Mouse (Mus musculus) testis, adult 2 months (tissue): ENCODE data around the gene Pctp. TPM values are rescaled to one million over a fixed set of nuclear protein-coding genes. Genes with fewer than 3 reads are reported as not detected.

Experiments used
- H3K27ac ChIP-seq: fragments of 200-500 bp; 2 replicates; pipeline ENCODE4 v1.5.1; 2012; ENCODE audit warnings: low read depth, low read length; ENCODE audit not compliant: control insufficient read depth, insufficient read depth
- H3K27me3 ChIP-seq: fragments of 200-500 bp; 2 replicates; pipeline ENCODE4 v1.6.1; 2012; ENCODE audit warnings: mild to moderate bottlenecking, low read length, moderate library complexity; ENCODE audit not compliant: control insufficient read depth, insufficient read depth
- H3K36me3 ChIP-seq: fragments of 200-500 bp; 2 replicates; pipeline ENCODE4 v1.6.1; 2012; ENCODE audit warnings: mild to moderate bottlenecking, low read length; ENCODE audit not compliant: control insufficient read depth, insufficient read depth
- H3K4me1 ChIP-seq: fragments of 200-500 bp; 2 replicates; pipeline ENCODE4 v1.6.1; 2012; ENCODE audit warnings: low read length; ENCODE audit not compliant: control insufficient read depth, insufficient read depth
- H3K4me3 ChIP-seq: fragments of 200-500 bp; 2 replicates; pipeline ENCODE4 v1.5.1; 2012; ENCODE audit warnings: low read depth, mild to moderate bottlenecking, low read length, moderate library complexity, mixed read lengths; ENCODE audit not compliant: control insufficient read depth
- CTCF ChIP-seq: fragments of 200-500 bp; IDR thresholded peaks from 2 replicates; pipeline ENCODE4 v1.5.1; 2012; ENCODE audit warnings: low read depth, mild to moderate bottlenecking, inconsistent platforms, low read length, moderate library complexity; ENCODE audit not compliant: control insufficient read depth, insufficient read depth, insufficient replicate concordance
- POLR2A ChIP-seq: fragments of 200-500 bp; IDR thresholded peaks from 2 replicates; pipeline ENCODE4 v1.6.1; 2012; ENCODE audit warnings: low read depth, mild to moderate bottlenecking, inconsistent platforms, low read length, moderate library complexity; ENCODE audit not compliant: control insufficient read depth
- polyA plus RNA-seq: library from polyadenylated mRNA; depleted of rRNA; stranded (reverse); fragments of >200 nt; gene quantifications from 2 replicates; pipeline ENCODE4 v1.2.3, GENCODE M21; 2012

The Pctp gene
- polyA plus RNA-seq, 1 experiment: 5.7 TPM

GRCm38 (mm10) chr11:89994706-89995105 is 8.0 kb downstream of the Pctp start:
- Histone ChIP-seq H3K4me1 (peaks cover 3% of the 10 kb centered on the region), H3K36me3 (no peaks in the 10 kb centered on the region), H3K27ac (no peak overlapping the region), H3K27me3 (no peaks in the 10 kb centered on the region), H3K4me3 (no peak overlapping the region)
- TF ChIP-seq CTCF: no peak
- TF ChIP-seq POLR2A: no peak

- no peak overlapping the region for H3K4me3 ChIP-seq
- no peaks in the 10 kb centered on the region for H3K36me3 ChIP-seq
- no peaks in the 10 kb centered on the region for H3K27me3 ChIP-seq
- TF ChIP-seq POLR2A (no peak), CTCF (no peak)
- no peak overlapping the region for H3K27ac ChIP-seq
- no peaks in the 10 kb centered on the region for H3K4me1 ChIP-seq
Measured at GRCm38 (mm10) chr11:89991661-89992060, 11.0 kb downstream of the Pctp start.

- no peaks in the 10 kb centered on the region for H3K4me1 ChIP-seq
- no peaks in the 10 kb centered on the region for H3K27me3 ChIP-seq
- TF ChIP-seq POLR2A (no peak), CTCF (peak; percentile 59; the same call in 1 of the 2 replicates)
- no peaks in the 10 kb centered on the region for H3K36me3 ChIP-seq
- H3K4me3 ChIP-seq: no peak overlapping the region
- H3K27ac ChIP-seq: no peak overlapping the region
Measured at GRCm38 (mm10) chr11:89988936-89989589, 13.6 kb downstream of the Pctp start.

DNA sequence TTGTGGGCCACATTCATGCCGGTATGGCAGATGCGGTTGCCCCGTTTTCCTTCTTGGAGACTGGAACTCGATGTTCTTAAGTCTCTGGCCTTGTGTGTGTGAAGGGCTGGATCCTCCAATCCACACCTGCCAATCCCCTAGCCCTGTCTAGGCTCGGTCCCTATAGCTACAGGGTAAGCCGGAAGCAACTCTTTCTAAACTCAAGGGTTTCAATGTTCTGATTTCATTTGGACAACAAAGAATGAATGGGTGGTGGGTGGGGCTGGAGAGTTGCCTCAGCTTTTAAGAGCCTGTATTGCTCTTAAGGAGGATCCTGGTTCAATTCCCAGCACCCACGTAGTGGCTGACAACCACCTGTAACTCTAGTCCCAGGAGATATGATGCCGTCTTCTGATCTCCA is 16.2 kb downstream of the Pctp start:
- no peak for TF ChIP-seq POLR2A
- no peak for TF ChIP-seq CTCF
- H3K4me3 ChIP-seq: no peak overlapping the region
- H3K4me1 ChIP-seq: no peaks in the 10 kb centered on the region
- H3K36me3 ChIP-seq: no peaks in the 10 kb centered on the region
- no peak overlapping the region for H3K27ac ChIP-seq
- no peaks in the 10 kb centered on the region for H3K27me3 ChIP-seq

GRCm38 (mm10) chr11:89985200-89986187 is 17.2 kb downstream of the Pctp start:
- Histone ChIP-seq H3K27me3 (no peaks in the 10 kb centered on the region), H3K36me3 (no peaks in the 10 kb centered on the region), H3K27ac (no peak overlapping the region), H3K4me1 (no peaks in the 10 kb centered on the region), H3K4me3 (no peak overlapping the region)
- TF ChIP-seq CTCF (no peak), POLR2A (no peak)

GRCm38 (mm10) chr11:89984436-89984835 is 18.3 kb downstream of the Pctp start:
- Histone ChIP-seq H3K27me3 (no peaks in the 10 kb centered on the region), H3K36me3 (no peaks in the 10 kb centered on the region), H3K27ac (no peak overlapping the region), H3K4me3 (no peak overlapping the region), H3K4me1 (no peaks in the 10 kb centered on the region)
- TF ChIP-seq POLR2A (no peak), CTCF (no peak)

DNA sequence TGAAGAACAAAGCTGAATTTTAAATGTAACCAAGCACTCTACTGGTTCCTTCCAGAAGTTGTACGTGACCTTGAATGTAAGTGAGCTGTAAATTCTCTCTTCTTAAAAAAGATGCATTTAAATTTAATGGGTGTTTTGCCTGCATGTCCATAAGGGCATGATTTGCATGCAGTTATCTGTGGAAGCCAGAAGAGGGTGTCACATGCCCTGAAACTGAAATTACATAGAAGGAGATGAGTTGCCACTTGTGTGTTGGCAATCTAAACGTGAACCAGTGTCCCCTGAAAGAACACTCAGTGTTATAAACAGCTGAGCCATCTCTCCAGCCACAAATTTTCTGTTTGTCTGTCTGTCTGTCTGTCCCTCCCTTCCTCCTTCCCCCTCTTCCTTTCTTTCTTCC is 19.8 kb downstream of the Pctp start:
- Histone ChIP-seq H3K27ac (no peak overlapping the region), H3K4me3 (no peak overlapping the region), H3K36me3 (no peaks in the 10 kb centered on the region), H3K4me1 (no peaks in the 10 kb centered on the region), H3K27me3 (no peaks in the 10 kb centered on the region)
- TF ChIP-seq CTCF (no peak), POLR2A (no peak)
